Mouse (Mus musculus) midbrain, postnatal 0 days (tissue): ENCODE measurements around the gene Osbpl5. TPM values are rescaled to one million over a fixed set of nuclear protein-coding genes. Genes with fewer than 3 reads are reported as not detected.
A peak's percentile ranks its signal among the peaks of the same experiment; 100 is the strongest.

Experiments
- ATAC-seq: fragments of 200-750 bp; cut with Nextera tagmentation; 2 replicates; pipeline ENCODE4 v1.8.0; 2017; ENCODE audit warnings: moderate number of reproducible peaks, mild to moderate bottlenecking, moderate TSS enrichment, moderate library complexity; ENCODE audit not compliant: low FRiP score
- DNase-seq: peaks from one replicate; pipeline ENCODE4 v3.0.0-alpha.2; 2015; ENCODE audit warnings: low spot score
- H3K27ac ChIP-seq: fragments of 300-500 bp; sonication (generic); 2 replicates; pipeline ENCODE4 v1.5.1; 2014; ENCODE audit warnings: low read depth, mild to moderate bottlenecking, low read length, mixed read lengths
- H3K27me3 ChIP-seq: fragments of 300-500 bp; sonication (generic); 2 replicates; pipeline ENCODE4 v1.6.1; 2014; ENCODE audit warnings: low read length, control low read depth, mixed read lengths; ENCODE audit not compliant: insufficient read depth
- H3K36me3 ChIP-seq: fragments of 300-500 bp; sonication (generic); 2 replicates; pipeline ENCODE4 v1.6.1; 2014; ENCODE audit warnings: low read length, control low read depth, mixed read lengths; ENCODE audit not compliant: insufficient read depth
- H3K4me1 ChIP-seq: fragments of 300-500 bp; sonication (generic); 2 replicates; pipeline ENCODE4 v1.6.1; 2014; ENCODE audit warnings: mild to moderate bottlenecking, control low read depth, antibody characterized with exemption, low read length, mixed read lengths; ENCODE audit not compliant: insufficient read depth
- H3K4me2 ChIP-seq: fragments of 300-500 bp; sonication (generic); 2 replicates; pipeline ENCODE4 v1.6.1; 2014; ENCODE audit warnings: low read depth, mild to moderate bottlenecking, low read length, mixed read lengths; ENCODE audit not compliant: poor library complexity, severe bottlenecking
- H3K4me3 ChIP-seq: fragments of 300-500 bp; sonication (generic); 2 replicates; pipeline ENCODE4 v1.5.1; 2014; ENCODE audit warnings: low read depth, mild to moderate bottlenecking, low read length, moderate library complexity
- H3K9ac ChIP-seq: fragments of 300-500 bp; sonication (generic); replicated peaks from 2 replicates; pipeline ENCODE4 v1.6.1; 2014; ENCODE audit warnings: mild to moderate bottlenecking, low read length, moderate library complexity, mixed read lengths; ENCODE audit not compliant: poor library complexity, severe bottlenecking
- H3K9me3 ChIP-seq: fragments of 300-500 bp; sonication (generic); 2 replicates; pipeline ENCODE4 v1.6.1; 2016; ENCODE audit warnings: low read length, control low read depth
- CTCF ChIP-seq: IDR thresholded peaks from 2 replicates; pipeline ENCODE4 v1.5.1; 2016; ENCODE audit warnings: antibody characterized with exemption, mild to moderate bottlenecking
- WGBS: fragments of 180-500 bp; shearing (Covaris S2); extraction: QIAGEN DNeasy Blood & Tissue Kit; methylation state at CpG from one replicate; pipeline ENCODE4 v1.1.7; 2014; 5-methylcytosine and 5-hydroxymethylcytosine counted together
- polyA plus RNA-seq: library from polyadenylated mRNA; unstranded; fragments of >200 nt; fragmentation: Nextera tagmentation; extraction: Ambion mirVana; gene quantifications from 2 replicates; pipeline ENCODE4 v1.2.1, GENCODE M21; 2015
- total RNA-seq: library from RNA; depleted of rRNA; stranded (reverse); fragments of >200 nt; gene quantifications from 2 replicates; pipeline ENCODE4 v1.2.3, GENCODE M21; 2014

Osbpl5 gene
- total and polyA plus RNA-seq, 2 experiments from 2014 or later = 26.7 to 52.6 TPM

GRCm38 (mm10) chr7:143723841-143724240 is 32.9 kb downstream of the Osbpl5 start:
- Histone ChIP-seq H3K4me1 (no peaks in the 10 kb centered on the region), H3K36me3 (no peaks in the 10 kb centered on the region; the same call in 1 of the 2 replicates), H3K4me2 (no peak overlapping the region), H3K27me3 (no peaks in the 10 kb centered on the region), H3K27ac (no peak overlapping the region), H3K9ac (no peak overlapping the region), H3K9me3 (no peaks in the 10 kb centered on the region), H3K4me3 (no peak overlapping the region)
- no peak for DNase-seq
- no peak for TF ChIP-seq CTCF
- WGBS = 89% methylated on average over 4 of the region's 4 CpGs
- no peak for ATAC-seq

- no peak overlapping the region for H3K27ac ChIP-seq
- H3K9me3 ChIP-seq = no peaks in the 10 kb centered on the region
- 86% methylated on average over 5 of the region's 5 CpGs for WGBS
- H3K9ac ChIP-seq = no peak overlapping the region
- DNase-seq = no peak
- TF ChIP-seq CTCF = no peak
- no peak for ATAC-seq
- H3K36me3 ChIP-seq = no peaks in the 10 kb centered on the region; the same call in 1 of the 2 replicates
- H3K27me3 ChIP-seq = no peaks in the 10 kb centered on the region
- H3K4me1 ChIP-seq = no peaks in the 10 kb centered on the region
- H3K4me2 ChIP-seq = no peak overlapping the region
- H3K4me3 ChIP-seq = no peak overlapping the region
Observed at GRCm38 (mm10) chr7:143722646-143723045, 34.1 kb downstream of the Osbpl5 start.

GRCm38 (mm10) chr7:143717811-143718210 is 39.0 kb downstream of the Osbpl5 start:
- WGBS = 80% methylated on average over 1 of the region's 1 CpGs
- no peak overlapping the region for H3K9ac ChIP-seq
- no peak overlapping the region for H3K4me3 ChIP-seq
- H3K36me3 ChIP-seq = peaks cover 28% of the 10 kb centered on the region
- no peak overlapping the region for H3K27ac ChIP-seq
- ATAC-seq (no peak), DNase-seq (no peak)
- no peak for TF ChIP-seq CTCF
- no peaks in the 10 kb centered on the region for H3K9me3 ChIP-seq
- no peak overlapping the region for H3K4me2 ChIP-seq
- no peaks in the 10 kb centered on the region for H3K4me1 ChIP-seq
- no peaks in the 10 kb centered on the region for H3K27me3 ChIP-seq

- no peak overlapping the region for H3K4me3 ChIP-seq
- peaks cover 56% of the 10 kb centered on the region for H3K36me3 ChIP-seq
- H3K4me1 ChIP-seq = no peaks in the 10 kb centered on the region
- no peak overlapping the region for H3K27ac ChIP-seq
- no peaks in the 10 kb centered on the region for H3K9me3 ChIP-seq
- no peak for TF ChIP-seq CTCF
- H3K4me2 ChIP-seq = no peak overlapping the region
- WGBS = 81% methylated on average over 4 of the region's 4 CpGs
- no peak for ATAC-seq
- DNase-seq = no peak
- H3K27me3 ChIP-seq = no peaks in the 10 kb centered on the region
- no peak overlapping the region for H3K9ac ChIP-seq
Observed at GRCm38 (mm10) chr7:143713421-143713820, 43.4 kb downstream of the Osbpl5 start.

- no peak for TF ChIP-seq CTCF
- H3K27me3 ChIP-seq = no peaks in the 10 kb centered on the region
- no peaks in the 10 kb centered on the region for H3K4me1 ChIP-seq
- H3K9ac ChIP-seq = no peak overlapping the region
- ATAC-seq (no peak), DNase-seq (no peak)
- H3K4me3 ChIP-seq = no peak overlapping the region
- no peak overlapping the region for H3K27ac ChIP-seq
- H3K4me2 ChIP-seq = no peak overlapping the region
- H3K9me3 ChIP-seq = no peaks in the 10 kb centered on the region
- WGBS = 85% methylated on average over 8 of the region's 8 CpGs
- peaks cover 56% of the 10 kb centered on the region for H3K36me3 ChIP-seq
Observed at GRCm38 (mm10) chr7:143712771-143713348, 43.9 kb downstream of the Osbpl5 start.

- Histone ChIP-seq H3K27ac (no peak overlapping the region), H3K9me3 (no peaks in the 10 kb centered on the region), H3K4me2 (no peak overlapping the region), H3K36me3 (peaks cover 56% of the 10 kb centered on the region), H3K9ac (no peak overlapping the region), H3K27me3 (no peaks in the 10 kb centered on the region), H3K4me1 (no peaks in the 10 kb centered on the region), H3K4me3 (no peak overlapping the region)
- 61% methylated on average over 4 of the region's 4 CpGs for WGBS
- ATAC-seq = no peak
- peak; percentile 42 for DNase-seq
- no peak for TF ChIP-seq CTCF
Observed at GRCm38 (mm10) chr7:143712023-143712422, 44.8 kb downstream of the Osbpl5 start.
